Mouse (Mus musculus): Measurements from ENCODE around the gene Csnk2a2. TPM values are rescaled to one million over a fixed set of nuclear protein-coding genes. Genes with fewer than 3 reads are reported as not detected.

Gene Csnk2a2
- polyA plus RNA-seq, 1 experiment, result 18.6 TPM

DNA sequence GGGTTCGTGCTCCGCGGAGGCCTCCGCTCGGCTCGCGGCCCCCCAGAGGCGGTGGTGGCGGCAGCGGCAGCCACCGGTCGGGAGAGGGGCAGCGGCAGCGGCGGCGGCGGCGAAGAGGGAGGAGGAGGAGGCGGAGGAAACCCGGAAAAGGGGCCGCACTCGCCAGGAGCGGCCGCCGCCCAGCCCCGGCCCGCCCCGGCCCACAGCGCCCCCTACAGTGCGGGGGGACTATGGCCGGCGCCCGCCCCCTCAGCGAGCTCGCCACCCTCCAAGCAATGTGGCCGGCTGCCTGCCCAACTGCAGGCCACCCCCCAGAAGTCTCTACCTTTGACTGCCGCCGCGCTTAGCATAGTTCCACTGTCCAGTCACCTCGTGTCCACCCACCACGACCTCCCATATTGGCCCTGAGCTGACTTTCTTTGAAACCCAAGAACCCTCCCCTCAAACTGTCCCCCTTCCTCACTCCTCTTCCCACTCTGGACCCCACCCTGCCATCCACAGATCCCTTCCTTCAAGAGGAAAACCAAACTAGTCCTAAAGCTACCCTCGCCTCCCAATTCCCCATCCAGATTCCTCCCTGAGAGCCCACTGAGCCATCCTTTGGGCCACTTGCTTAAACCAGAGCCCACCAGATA is 1.0 kb downstream of the Csnk2a2 start:
- WGBS, result 1% methylated on average over 28 of the region's 42 CpGs
- DNase-seq (ENCODE audit: low read depth, low spot score), result peak; percentile 42

DNA sequence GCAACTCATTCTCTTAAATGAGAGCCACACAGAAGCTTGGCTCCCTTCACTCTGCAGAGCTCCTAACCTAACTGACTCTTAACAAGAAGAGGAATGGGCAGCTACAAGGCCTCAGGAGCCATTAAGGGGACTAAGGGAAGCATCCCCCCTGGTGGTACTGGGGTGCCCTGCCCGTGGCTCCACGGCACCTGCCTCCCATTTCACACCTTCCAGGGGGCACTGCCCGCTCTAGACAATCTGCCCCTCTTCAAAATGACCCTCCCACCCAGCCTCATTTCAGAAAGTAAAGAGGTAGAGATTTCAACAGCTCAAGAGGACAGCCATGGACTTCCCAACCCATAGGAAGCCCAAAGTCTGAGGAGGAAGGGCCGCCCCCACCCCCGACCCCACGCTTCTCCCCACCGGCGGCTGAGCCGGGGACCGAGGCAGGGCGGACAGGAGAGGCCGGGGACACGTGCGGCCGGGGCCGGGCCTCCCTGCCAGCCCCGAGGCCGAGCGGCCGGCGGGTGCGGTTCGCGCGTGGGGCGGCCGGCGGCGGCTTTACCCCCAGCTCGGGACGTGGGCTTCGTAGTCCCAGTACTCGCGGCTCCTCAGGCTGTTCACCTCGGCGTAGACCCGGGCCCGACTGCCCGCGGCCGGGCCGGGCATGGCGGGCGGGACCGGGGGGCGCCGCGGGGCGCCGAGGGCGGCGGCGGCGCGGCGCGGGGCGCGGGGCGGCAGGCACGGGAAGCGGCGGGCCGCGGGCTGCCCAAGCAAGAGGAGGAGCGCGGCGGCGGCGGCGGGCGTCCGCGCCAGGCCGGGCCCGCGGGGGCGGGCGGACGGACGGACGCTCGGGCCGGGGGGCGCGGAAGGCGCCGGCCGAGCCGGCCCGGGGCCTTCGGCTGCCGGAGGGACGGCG is 1.8 kb downstream of the Csnk2a2 start:
- no peak for DNase-seq (ENCODE audit: low read depth, low spot score)
- 3% methylated on average over 91 of the region's 95 CpGs for WGBS

DNA sequence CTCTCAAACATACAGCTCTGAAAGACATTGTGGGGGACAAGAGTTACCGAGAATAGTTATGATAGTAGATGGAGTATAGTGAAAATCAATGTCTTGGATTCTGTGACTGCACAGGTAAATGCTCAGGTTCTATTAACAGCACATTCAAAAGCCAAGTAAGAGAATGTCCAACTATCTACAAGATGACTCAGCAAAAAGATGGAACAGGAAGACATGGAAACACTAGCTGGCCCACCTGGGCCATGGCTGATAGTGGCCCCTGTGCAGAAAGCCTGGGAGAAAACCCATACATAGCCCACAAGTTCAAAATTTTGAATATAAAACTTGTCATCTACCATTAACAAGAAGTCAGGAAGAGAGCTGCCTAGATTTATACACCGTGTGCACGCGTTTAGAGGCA is 19.8 kb downstream of the Csnk2a2 start:
- WGBS, result 97% methylated on average over 4 of the region's 4 CpGs
- no peak for DNase-seq (ENCODE audit: low read depth, low spot score)

DNA sequence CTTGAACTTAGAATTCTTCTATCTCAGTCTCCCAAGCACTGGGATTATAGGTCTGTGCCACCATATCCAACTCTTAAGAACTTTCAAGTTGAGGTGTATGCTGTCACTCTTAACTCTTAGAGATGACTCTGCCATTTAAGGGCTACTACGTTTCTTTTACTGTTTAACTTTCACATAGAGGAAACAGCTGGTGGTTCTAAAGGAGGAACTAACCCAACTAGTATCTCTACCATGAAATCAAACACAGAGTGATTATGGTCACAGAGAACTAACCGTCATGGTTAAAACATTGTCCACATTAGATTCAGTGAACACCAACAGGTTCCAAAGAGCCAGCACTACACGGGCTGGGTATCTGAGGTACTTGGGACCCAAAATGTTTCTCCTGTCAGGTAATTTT is 20.8 kb downstream of the Csnk2a2 start:
- DNase-seq (ENCODE audit: low read depth, low spot score), result no peak
- WGBS, result 83% methylated on average over 3 of the region's 3 CpGs

DNA sequence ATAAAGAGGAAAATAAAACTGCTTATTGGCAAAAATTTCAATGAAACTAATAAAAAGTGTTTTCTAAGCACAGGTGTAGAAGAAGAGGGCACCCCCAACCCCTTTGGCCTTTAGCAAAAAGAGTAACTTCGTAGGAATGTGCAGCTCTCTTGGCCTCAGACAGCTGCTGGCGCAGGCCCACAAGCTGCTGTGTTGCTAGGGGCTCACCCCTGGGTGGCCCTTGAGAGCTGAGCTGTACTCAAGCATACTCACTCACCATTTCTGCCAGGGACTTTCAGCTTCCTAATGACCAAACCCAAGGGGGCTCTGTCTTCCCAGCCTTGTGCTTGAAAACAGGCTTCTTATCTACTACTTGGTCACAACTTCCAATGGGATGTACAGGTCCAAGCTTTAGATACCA is 23.3 kb downstream of the Csnk2a2 start:
- no peak for DNase-seq (ENCODE audit: low read depth, low spot score)
- 78% methylated on average over 2 of the region's 2 CpGs for WGBS

DNA sequence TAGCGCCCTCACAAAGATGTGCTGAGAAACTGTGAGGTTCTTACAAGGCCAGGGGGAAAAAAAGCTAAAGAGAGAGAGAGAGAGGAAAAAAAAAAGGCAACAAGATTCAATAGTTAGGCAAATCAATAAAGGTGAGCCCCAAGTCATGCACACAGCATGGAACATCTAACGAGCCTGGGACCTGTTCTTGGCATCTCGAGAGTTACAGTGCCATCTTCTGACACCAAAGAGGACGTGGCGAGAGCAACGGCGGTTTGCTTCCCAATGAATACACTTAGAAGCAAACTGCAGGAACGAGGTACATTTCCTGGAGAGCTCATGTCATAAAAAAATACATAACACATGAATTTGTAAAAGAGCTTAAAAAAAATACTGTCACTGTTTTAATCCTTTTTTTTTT is 37.3 kb downstream of the Csnk2a2 start:
- no peak for DNase-seq (ENCODE audit: low read depth, low spot score)
- 46% methylated on average over 8 of the region's 8 CpGs for WGBS

DNA sequence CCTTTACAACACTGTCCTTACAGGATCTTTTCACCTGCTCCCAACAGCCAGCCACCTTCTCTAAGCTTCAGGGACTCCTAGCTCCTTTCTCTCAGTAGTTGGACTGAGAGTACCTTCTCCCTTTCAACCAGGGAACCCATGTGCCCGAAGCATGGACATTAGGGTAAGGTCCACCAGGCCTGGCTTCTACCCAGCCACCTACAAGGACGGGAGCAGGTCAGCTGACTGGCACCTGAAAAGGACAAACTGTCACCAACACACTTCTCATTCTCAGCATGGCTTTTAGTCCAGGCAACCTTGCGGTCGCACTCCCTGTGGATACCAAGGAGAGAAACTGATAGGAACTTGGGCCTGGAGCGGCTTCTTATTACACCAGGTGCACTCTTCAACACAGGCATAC is 39.6 kb downstream of the Csnk2a2 start:
- WGBS, result 94% methylated on average over 5 of the region's 5 CpGs
- no peak for DNase-seq (ENCODE audit: low read depth, low spot score)

DNA sequence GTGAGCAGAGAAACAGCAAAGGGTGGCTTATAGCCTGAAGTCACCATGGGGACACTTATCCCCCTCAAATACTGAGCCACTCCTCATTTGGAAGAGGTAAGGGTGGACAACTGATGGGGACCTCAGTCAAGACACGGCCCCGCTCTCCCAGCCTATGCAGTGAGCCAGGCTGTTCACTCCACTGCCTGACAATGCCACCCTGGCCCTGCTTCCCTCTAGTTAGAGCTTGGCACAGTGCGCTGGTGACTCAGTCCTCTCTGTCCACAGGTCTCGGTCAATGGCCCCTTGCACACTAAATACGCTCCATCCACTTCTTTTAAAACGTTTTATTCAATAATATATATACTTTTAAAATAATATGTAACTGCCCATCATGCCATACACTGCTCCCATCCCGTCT is 42.2 kb downstream of the Csnk2a2 start:
- DNase-seq (ENCODE audit: low read depth, low spot score), result no peak
- 88% methylated on average over 7 of the region's 7 CpGs for WGBS

DNA sequence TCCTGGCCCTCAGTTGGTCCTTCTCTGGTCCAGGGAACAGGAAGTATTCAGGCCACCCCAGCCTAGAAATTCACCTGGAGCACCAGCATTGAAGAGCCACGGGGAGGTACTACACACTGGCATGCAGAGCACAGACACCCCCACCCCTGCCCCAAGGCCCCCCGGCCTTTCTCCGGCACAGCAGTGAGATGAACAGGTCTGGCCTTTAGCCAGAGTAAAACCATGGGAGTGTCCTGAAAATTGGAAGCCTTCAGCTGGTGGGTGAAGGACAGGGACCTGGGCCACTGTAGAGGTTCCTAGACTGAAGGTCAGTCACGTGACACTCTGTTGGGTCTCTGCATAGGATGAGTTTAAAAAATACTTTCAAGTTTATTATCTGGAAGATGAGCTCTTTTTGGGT is 44.8 kb downstream of the Csnk2a2 start:
- WGBS, result 89% methylated on average over 4 of the region's 4 CpGs
- DNase-seq (ENCODE audit: low read depth, low spot score), result no peak

DNA sequence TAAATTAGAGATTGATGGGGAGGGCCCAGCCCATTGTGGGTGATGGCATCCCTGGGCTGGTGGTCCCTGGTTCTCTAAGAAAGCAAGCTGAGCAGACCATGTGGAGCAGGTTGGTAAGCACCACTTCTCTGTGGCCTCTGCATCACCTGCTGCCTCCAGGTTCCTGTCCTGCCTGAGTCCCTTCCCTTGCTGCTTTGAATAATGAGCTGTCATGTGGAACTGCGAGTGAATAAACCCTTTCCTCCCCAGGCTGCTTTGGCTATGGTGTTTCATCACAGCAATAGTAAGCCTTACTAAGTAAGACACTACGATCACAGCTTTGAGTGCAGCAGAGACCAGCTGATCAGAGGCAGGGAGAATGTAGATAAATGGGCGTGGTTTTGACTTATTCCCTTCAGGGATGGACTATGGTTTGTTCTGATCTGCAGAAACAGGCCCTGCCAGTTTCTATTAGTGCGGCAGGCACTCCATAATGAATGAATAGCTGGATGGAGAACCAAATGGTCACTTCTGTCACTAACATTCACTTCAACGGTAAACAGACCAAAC is 48.3 kb downstream of the Csnk2a2 start:
- DNase-seq (ENCODE audit: low read depth, low spot score), result no peak
- 40% methylated on average over 5 of the region's 5 CpGs for WGBS

DNA sequence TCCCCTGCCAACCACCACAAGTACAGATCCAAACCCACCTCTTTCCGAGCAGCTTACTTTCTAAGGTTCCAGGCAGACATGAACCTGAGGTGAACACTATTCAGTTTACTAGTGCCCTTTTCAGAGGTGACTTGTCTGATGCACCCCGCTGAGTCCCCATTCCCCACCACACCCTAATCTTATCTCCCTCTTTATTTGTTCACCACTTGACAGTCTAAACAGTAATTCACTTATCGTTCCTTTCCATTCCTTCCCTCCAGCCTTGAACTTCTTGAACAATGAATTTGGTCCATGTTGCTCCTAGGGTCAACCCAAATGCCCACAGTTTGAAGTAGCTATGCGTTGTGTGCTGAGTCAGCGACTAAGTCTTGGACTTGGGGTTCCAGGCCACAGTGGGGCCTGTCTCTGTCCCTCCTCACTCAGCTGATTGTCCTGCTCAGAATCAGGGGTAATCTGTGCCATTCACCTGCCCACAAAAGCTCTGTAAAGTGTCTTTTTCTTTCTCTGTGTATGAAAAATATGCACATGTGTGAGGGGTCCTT is 49.6 kb downstream of the Csnk2a2 start:
- DNase-seq (ENCODE audit: low read depth, low spot score), result no peak
- 55% methylated on average over 5 of the region's 5 CpGs for WGBS

DNA sequence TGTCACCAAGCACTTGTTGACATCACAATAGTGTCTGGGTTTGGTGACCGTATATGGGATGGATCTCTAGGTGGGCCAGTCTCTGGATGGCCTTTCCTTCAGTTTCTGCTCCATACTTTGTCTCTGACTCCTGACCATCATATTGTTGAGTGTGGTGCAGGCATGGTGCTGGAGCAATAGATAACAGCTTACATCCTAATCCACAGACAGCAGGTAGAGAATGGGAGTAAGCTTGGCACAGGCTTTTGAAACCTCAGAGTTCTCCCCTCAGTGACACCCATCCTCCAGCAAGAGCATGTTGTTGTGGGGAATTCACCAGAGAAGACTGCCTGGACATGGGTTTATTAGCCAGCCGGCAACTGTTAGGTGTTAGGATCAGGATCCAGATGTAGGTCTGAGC is 50.4 kb downstream of the Csnk2a2 start:
- no peak for DNase-seq (ENCODE audit: low read depth, low spot score)
- 94% methylated on average over 2 of the region's 2 CpGs for WGBS

DNA sequence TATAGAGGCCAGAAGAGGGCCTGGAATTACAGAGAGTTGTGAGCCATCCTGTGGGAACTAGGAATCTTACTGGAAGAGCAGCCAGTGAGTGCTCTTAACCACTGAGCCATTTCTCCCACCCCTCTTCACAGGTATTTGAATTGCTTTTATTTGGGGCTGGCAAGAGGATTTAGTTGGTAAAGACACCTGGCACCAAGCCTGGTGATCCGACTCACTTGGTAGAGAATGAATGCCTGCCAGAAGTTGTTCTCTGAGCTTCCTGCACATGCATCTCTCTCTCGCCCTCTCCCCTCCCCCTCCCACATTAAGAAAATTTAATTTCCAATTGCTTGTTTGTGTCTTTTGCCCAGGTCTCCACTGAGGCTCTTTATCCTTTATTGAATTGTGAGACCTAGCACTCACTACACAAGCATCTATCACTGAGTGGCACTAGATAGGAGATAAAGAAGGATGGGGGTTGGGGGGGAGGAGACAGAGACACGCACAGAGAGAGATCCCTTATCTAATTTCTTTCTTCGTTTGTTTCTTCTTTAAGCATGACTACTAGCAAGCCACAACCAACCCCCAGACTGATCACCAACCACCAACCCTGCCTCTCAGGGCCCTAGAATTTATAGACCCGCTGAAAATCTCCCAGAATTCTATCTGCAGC is 52.4 kb downstream of the Csnk2a2 start:
- 37% methylated on average over 5 of the region's 5 CpGs for WGBS

DNA sequence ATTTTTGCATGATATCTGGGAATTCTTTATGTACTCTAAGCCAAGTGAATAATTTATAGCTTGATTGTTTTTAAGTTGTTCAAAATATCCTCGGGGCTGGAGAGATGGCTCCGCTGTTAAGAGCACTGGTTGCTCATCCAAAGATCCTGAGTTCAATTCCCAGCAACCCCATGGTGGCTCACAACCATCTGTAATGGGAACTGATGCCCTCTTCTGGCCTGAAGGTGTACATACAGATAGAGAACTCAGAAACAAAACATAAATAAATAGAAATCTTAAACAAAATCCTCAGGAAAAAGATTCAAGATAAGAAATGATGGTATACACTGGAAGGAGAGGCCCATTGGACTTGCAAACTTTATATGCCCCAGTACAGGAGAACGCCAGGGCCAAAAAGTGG is 53.9 kb downstream of the Csnk2a2 start:
- WGBS, result 91% methylated on average over 3 of the region's 3 CpGs
- no peak for DNase-seq (ENCODE audit: low read depth, low spot score)

More for the DNA sequence above, 52.4 kb downstream of the Csnk2a2 start:
- no peak for DNase-seq (ENCODE audit: low read depth, low spot score)

DNA sequence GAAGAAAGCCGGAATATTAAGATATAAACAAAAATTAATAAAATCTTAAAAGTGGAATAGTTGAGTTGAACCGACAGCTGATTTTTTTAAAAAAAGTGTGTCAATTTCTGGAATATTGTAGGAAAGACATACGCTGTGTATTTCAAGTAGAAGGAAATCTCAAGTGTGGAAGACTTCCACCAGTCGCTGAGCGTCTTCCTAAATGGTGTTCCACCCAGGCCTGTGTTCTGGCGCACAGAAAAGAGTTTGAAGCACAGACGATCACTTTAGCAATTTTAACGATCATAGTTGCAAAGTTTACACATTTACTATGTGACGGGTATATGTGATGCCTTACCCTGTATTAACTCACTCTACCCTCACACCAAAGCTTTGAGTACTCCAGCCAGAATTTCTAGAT is 54.4 kb downstream of the Csnk2a2 start:
- no peak for DNase-seq (ENCODE audit: low read depth, low spot score)
- WGBS, result 87% methylated on average over 9 of the region's 9 CpGs

DNA sequence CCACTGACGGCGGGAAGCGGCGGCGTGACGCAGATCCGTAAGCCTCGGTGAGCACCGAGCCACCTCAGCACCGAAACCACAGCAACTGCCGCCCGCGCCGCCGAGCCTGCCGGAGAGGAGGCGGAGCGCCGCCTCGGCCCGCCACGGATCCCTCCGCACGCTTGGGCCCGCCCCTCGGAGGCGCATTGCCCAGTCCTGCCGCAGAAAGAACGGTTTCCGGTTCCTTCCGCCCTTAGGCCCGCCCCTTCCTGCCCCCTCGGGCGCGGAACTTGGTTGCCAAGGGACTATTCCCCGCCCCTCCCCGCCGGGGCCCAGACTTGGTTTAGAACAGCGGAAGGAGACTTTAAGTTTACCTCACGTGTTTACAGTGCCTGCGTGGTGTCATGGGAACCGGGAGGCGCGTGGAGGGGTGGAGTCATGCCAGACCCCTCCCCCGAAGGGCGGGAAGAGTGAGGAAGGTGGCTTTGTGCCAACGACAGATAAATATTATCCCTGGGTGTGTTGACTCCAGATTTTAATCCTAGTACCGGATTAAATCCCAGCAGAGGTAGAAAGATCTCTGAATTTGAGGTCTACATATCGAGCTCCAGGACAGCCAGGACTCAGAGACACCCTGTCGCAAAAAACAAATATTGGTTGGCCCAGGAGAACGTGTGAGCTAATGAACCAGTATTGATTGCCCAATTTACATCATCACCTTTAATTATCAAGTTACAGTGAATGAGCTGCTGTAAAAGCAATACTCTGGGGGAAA is 55.0 kb downstream of the Csnk2a2 start, which contains the start of gene Cfap20:
Gene Cfap20, minus strand, starts transcription at position 184 of the 754 bp plus-strand sequence.
- WGBS, result under 1% methylated on average over 50 of the region's 51 CpGs
- DNase-seq (ENCODE audit: low read depth, low spot score), result peak; percentile 93

DNA sequence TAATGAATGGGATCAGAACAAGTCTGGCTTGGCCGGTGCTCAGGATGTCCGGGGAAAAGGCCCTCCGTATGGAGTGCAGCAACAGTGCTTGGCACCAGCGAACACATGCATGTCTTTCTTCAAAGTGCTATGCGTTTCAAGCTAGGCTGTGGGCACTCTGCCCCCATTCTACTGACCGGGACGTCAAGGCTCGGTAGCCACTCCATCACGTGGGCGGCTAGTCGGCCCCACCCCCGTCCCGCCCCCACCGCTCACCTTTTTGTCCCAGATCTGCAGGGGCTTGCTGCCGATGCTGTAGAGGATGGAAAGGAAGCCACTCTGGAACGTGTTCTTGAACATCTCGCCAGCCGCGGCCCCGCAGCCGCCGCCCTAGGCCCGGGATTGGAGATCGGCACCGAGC is 55.6 kb downstream of the Csnk2a2 start:
- WGBS, result under 1% methylated on average over 25 of the region's 25 CpGs
- no peak for DNase-seq (ENCODE audit: low read depth, low spot score)

DNA sequence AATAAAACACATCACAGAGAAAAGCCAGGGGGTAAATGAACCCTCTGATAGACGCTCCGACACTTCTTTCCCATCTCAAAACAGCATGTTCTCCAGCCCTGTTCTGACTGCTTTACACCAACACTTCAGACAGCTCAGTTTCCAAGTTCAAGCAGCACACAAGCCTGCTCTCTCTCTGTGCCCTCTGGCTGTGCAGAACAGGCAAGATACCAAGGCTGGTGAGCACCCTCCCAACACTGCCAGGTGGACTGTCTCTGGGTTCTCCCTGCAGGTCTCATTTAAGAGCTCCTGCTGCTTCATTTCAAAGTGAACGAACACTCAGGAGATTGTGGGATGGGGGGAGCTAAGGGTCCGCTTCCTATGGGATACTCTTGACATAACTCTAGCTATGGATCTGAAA is 56.7 kb downstream of the Csnk2a2 start:
- no peak for DNase-seq (ENCODE audit: low read depth, low spot score)
- WGBS, result 63% methylated on average over 4 of the region's 4 CpGs

DNA sequence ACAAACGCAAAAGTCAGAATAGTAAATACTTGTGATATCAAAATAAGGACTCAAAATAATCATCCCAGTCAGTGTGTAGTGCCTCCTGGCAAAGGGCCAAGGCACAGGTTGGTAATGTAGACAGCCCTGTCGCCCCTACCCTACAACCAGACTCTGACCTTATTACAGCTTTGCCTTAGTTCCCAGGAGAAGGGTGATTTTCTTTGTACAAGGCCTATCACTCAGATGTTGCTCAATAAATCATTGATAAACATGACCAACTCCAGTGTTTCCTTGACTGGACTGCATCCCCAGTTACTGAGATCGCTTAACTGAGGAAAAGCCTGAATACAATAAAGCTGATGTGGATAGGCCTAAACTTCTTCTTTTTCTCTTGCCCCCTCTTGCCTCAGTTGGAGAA is 57.4 kb downstream of the Csnk2a2 start:
- no peak for DNase-seq (ENCODE audit: low read depth, low spot score)
- WGBS, result 41% methylated on average over 3 of the region's 3 CpGs

Data from large intestine, adult 2 months (tissue).